Mouse (Mus musculus) right cerebral cortex, postnatal 25 days (tissue): ENCODE results near the gene Pnmal1.
A peak's percentile ranks its signal among the peaks of the same experiment; 100 is the strongest.

Experiments
- DNase-seq: peaks from one replicate; pipeline ENCODE4 v3.0.0; 2022

The Pnmal1 gene

GRCm38 (mm10) chr7:16924037-16924834, 35.2 kb upstream of the Pnmal1 start, which contains the start of gene Calm3:
Gene Calm3 (minus strand): TSS chr7:16924114.
- DNase-seq: peak; percentile 100

- DNase-seq: no peak
Measured at GRCm38 (mm10) chr7:16928341-16928740, 31.1 kb upstream of the Pnmal1 start.

- DNase-seq: no peak
Measured at GRCm38 (mm10) chr7:16930850-16931249, 28.6 kb upstream of the Pnmal1 start.

GRCm38 (mm10) chr7:16931968-16932627, 27.4 kb upstream of the Pnmal1 start:
- DNase-seq: peak; percentile 79

GRCm38 (mm10) chr7:16932704-16933577, 26.5 kb upstream of the Pnmal1 start:
- DNase-seq: no peak

GRCm38 (mm10) chr7:16937312-16937711, 22.2 kb upstream of the Pnmal1 start:
- no peak for DNase-seq

- DNase-seq: peak; percentile 67
Measured at GRCm38 (mm10) chr7:16938117-16938791, 21.2 kb upstream of the Pnmal1 start.

- peak; percentile 62 for DNase-seq
Measured at GRCm38 (mm10) chr7:16940292-16940691, 19.2 kb upstream of the Pnmal1 start.

GRCm38 (mm10) chr7:16942861-16943260, 16.6 kb upstream of the Pnmal1 start:
- DNase-seq: no peak

GRCm38 (mm10) chr7:16944061-16944807, 15.2 kb upstream of the Pnmal1 start, which contains the start of gene Pnmal2:
Gene Pnmal2 (plus strand): TSS chr7:16944682.
- DNase-seq: peak; percentile 89

GRCm38 (mm10) chr7:16944808-16945315, 14.6 kb upstream of the Pnmal1 start:
- DNase-seq: peak; percentile 23

GRCm38 (mm10) chr7:16945419-16945818, 14.1 kb upstream of the Pnmal1 start:
- DNase-seq: peak; percentile 44

- peak; percentile 56 for DNase-seq
Measured at GRCm38 (mm10) chr7:16946441-16947348, 12.8 kb upstream of the Pnmal1 start.

GRCm38 (mm10) chr7:16947349-16947895, 12.1 kb upstream of the Pnmal1 start:
- DNase-seq: peak; percentile 51

- peak; percentile 38 for DNase-seq
Measured at GRCm38 (mm10) chr7:16947959-16948361, 11.5 kb upstream of the Pnmal1 start.

GRCm38 (mm10) chr7:16948923-16949458, 10.5 kb upstream of the Pnmal1 start:
- no peak for DNase-seq

- DNase-seq: peak; percentile 83
Measured at GRCm38 (mm10) chr7:16949908-16950841, 9.3 kb upstream of the Pnmal1 start.

- DNase-seq: peak; percentile 81
Measured at GRCm38 (mm10) chr7:16950861-16951635, 8.4 kb upstream of the Pnmal1 start.
